In the genomic region with DNA sequence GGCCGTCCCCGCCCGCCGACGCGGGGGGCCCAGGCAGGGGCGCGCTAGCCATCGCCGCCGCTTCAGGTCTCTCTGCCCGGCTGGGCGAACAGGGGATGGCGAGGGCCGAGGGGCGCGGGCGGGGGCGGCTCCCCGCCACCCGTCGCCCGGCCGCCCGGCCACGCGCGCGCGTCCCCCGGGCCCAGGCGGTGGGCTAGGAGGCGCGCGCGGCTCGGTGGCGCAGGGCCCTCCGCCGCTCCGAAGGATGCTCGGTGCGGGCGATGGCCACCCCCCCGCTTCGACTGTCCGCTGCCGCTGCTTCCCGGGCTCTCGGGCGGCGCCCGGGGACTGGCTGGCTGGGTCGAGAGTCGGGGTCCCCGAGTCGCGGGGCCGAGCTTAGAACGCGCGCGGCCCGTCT, we compare ENCODE assay signal across 8 mouse cellular contexts. TPM values are rescaled to one million over a fixed set of nuclear protein-coding genes. Genes with fewer than 3 reads are reported as not detected.
DNase-seq lines count a peak whose midpoint lies in the region; ATAC-seq lines count a peak whose summit lies in the region.

A gene (minus strand): TSS at position 80 of the 397 bp plus-strand sequence.

- WGBS in kidney, embryonic 16.5 days = 0% methylated on average over 46 of the region's 64 CpGs
- WGBS in heart, embryonic 11.5 days (ENCODE audit: insufficient replicate concordance) = under 1% methylated on average over 54 of the region's 64 CpGs
- WGBS in neural tube, embryonic 14.5 days = under 1% methylated on average over 46 of the region's 64 CpGs

- H3K4me1 ChIP-seq in kidney, embryonic 16.5 days (ENCODE audit: insufficient read depth, low read length) = peaks cover 52% of the 10 kb centered on the region
- peaks cover 44% of the 10 kb centered on the region for H3K4me1 ChIP-seq in heart, embryonic 11.5 days (ENCODE audit: control insufficient read depth, insufficient read depth, low read length)
- peaks cover 47% of the 10 kb centered on the region for H3K4me1 ChIP-seq in neural tube, embryonic 14.5 days (ENCODE audit: control insufficient read depth, insufficient read depth, low read length)

- DNase-seq in kidney, postnatal 4 days = no peak
- no peak for DNase-seq in adrenal gland, postnatal 25 days
- DNase-seq in left cerebral cortex, postnatal 10 days (ENCODE audit: extremely low spot score in 1 of 2, low spot score in 2 of 2) = no peak
- DNase-seq in urinary bladder, postnatal 4 days (ENCODE audit: low spot score in 2 of 2) = no peak
- DNase-seq in natural killer cell, adult 2 months (ENCODE audit: low spot score in 2 of 2) = no peak

- no peaks in the 10 kb centered on the region for H3K9me3 ChIP-seq in kidney, embryonic 16.5 days (ENCODE audit: low read length)
- H3K9me3 ChIP-seq in heart, embryonic 11.5 days (replicated peaks; ENCODE audit: control insufficient read depth, low read length) = no peaks in the 10 kb centered on the region
- no peaks in the 10 kb centered on the region for H3K9me3 ChIP-seq in neural tube, embryonic 14.5 days (ENCODE audit: control insufficient read depth, low read length)

- H3K36me3 ChIP-seq in kidney, embryonic 16.5 days (ENCODE audit: insufficient read depth, low read length) = peaks cover 3% of the 10 kb centered on the region; the same call in 1 of the 2 replicates
- H3K36me3 ChIP-seq in heart, embryonic 11.5 days (ENCODE audit: control insufficient read depth, insufficient read depth, low read length) = no peaks in the 10 kb centered on the region
- H3K36me3 ChIP-seq in neural tube, embryonic 14.5 days (ENCODE audit: control insufficient read depth, insufficient read depth, low read length) = no peaks in the 10 kb centered on the region

- no peaks in the 10 kb centered on the region for H3K27me3 ChIP-seq in kidney, embryonic 16.5 days (ENCODE audit: insufficient read depth, low read length)
- no peaks in the 10 kb centered on the region for H3K27me3 ChIP-seq in heart, embryonic 11.5 days (ENCODE audit: control insufficient read depth, insufficient read depth, low read length)
- no peaks in the 10 kb centered on the region for H3K27me3 ChIP-seq in neural tube, embryonic 14.5 days (ENCODE audit: control insufficient read depth, insufficient read depth, low read length)

- H3K4me2 ChIP-seq in kidney, embryonic 16.5 days (replicated peaks; ENCODE audit: low read depth, low read length) = peak within 1 kb of the TSS; percentile 93
- H3K4me2 ChIP-seq in heart, embryonic 11.5 days = peak within 1 kb of the TSS; percentile 97
- H3K4me2 ChIP-seq in neural tube, embryonic 14.5 days (ENCODE audit: low read depth, low read length) = peak within 1 kb of the TSS; percentile 96

- ATAC-seq in kidney, embryonic 16.5 days (ENCODE audit: low FRiP score, low TSS enrichment) = peak; percentile 0; the same call in 1 of the 2 replicates
- ATAC-seq in heart, embryonic 11.5 days (replicated peaks; ENCODE audit: insufficient number of reproducible peaks, low FRiP score, low TSS enrichment) = peak; percentile 1; the same call in 1 of the 2 replicates
- no peak; the same call in 1 of the 2 replicates for ATAC-seq in neural tube, embryonic 14.5 days (ENCODE audit: low read depth)

- peak within 1 kb of the TSS; percentile 93 for H3K27ac ChIP-seq in kidney, embryonic 16.5 days (ENCODE audit: low read length)
- peak within 1 kb of the TSS; percentile 97 for H3K27ac ChIP-seq in heart, embryonic 11.5 days (ENCODE audit: low read depth, low read length)
- peak within 1 kb of the TSS; percentile 99 for H3K27ac ChIP-seq in neural tube, embryonic 14.5 days (ENCODE audit: low read depth, low read length)

- peak within 1 kb of the TSS; percentile 73 for H3K4me3 ChIP-seq in kidney, embryonic 16.5 days (ENCODE audit: low read length)
- H3K4me3 ChIP-seq in heart, embryonic 11.5 days (ENCODE audit: low read depth, low read length) = peak within 1 kb of the TSS; percentile 88
- peak within 1 kb of the TSS; percentile 74 for H3K4me3 ChIP-seq in neural tube, embryonic 14.5 days (ENCODE audit: low read depth, low read length)

- H3K9ac ChIP-seq in kidney, embryonic 16.5 days (replicated peaks; ENCODE audit: low read length) = peak within 1 kb of the TSS; percentile 89
- H3K9ac ChIP-seq in heart, embryonic 11.5 days (ENCODE audit: low read depth, low read length) = peak within 1 kb of the TSS; percentile 90
- H3K9ac ChIP-seq in neural tube, embryonic 14.5 days (replicated peaks; ENCODE audit: low read depth, low read length) = peak within 1 kb of the TSS; percentile 93

- intact Hi-C loops in left cerebral cortex, postnatal 10 days (cut with DNase I) = loop anchor here (5.0 kb wide), 6 partner anchors 136 to 591 kb away; no protein-coding TSS in a partner anchor

RNA-seq across cellular contexts. Expression of the gene that starts here (rescaled TPM):
- 4.1 and 4.8 TPM in 2 replicates for polyA plus RNA-seq in kidney, embryonic 16.5 days (2015; fragmentation: Nextera tagmentation; extraction: Ambion mirVana)
- total RNA-seq in adrenal gland, postnatal 25 days (2021) = 22.1 and 23.0 TPM in 2 replicates
- polyA plus RNA-seq in heart, embryonic 11.5 days (2014; fragmentation: Nextera tagmentation; extraction: Ambion mirVana) = 4.4 and 5.0 TPM in 2 replicates
- 10 to 100 TPM; 44.6 to 47.4 TPM for total RNA-seq in left cerebral cortex, postnatal 10 days (2021)
- polyA plus RNA-seq in neural tube, embryonic 14.5 days (2014; fragmentation: Nextera tagmentation; extraction: Ambion mirVana) = 5.6 and 6.1 TPM in 2 replicates
